Comparison of ENCODE assay signal across 19 mouse cellular contexts in genomic region chr9:111221580-111221979, GRCm38 (mm10). TPM values are rescaled to one million over a fixed set of nuclear protein-coding genes. Genes with fewer than 3 reads are reported as not detected.
DNase-seq lines count a peak whose midpoint lies in the region; ATAC-seq lines count a peak whose summit lies in the region.
"Had no signal": no experiment of that assay in that cellular context is flagged by ENCODE, and none has a peak within 500 bp of the region (broad histone marks: within the 10 kb centered on the region; RNA-seq: fewer than 3 reads in every experiment).

No protein-coding gene starts in this region.

- ATAC-seq in frontal cortex, adult (ENCODE audit: low TSS enrichment): peak; percentile 73; the same call in 1 of the 2 replicates
- peak; percentile 64 for ATAC-seq in granulocyte monocyte progenitor cell, adult 5-6 weeks (replicated peaks; ENCODE audit: poor library complexity, severe bottlenecking)
- peak; percentile 66 for ATAC-seq in megakaryocyte progenitor cell, adult 5-6 weeks (replicated peaks; ENCODE audit: poor library complexity)
- ATAC-seq: activated CD4-positive, CD25-positive, alpha-beta regulatory T cell, adult 4 months; CD4-positive, CD25-positive, alpha-beta regulatory T cell, adult 4 months; forebrain, embryonic 14.5 days; forebrain, embryonic 16.5 days; Patski had no signal

- no peak for DNase-seq in frontal cortex, adult 2 months (ENCODE audit: extremely low spot score in 1 of 2, low spot score in 1 of 2)
- no peak for DNase-seq in layer of hippocampus, postnatal 14 days (ENCODE audit: low spot score in 2 of 2)
- DNase-seq in right cerebral cortex, postnatal 10 days (ENCODE audit: low spot score in 2 of 2): no peak
- DNase-seq: adrenal gland, adult 8-10 months; adrenal gland, postnatal 14 days; adrenal gland, postnatal 36 days; cerebellum, adult 11-12 months; cerebellum, adult 2 months; cerebellum, adult 9-10 months; cerebellum, postnatal 10 days; cerebellum, postnatal 25 days had no signal

RNA-seq across cellular contexts. Expression of gene Mlh1, which starts 50.0 kb away (rescaled TPM):
- polyA plus RNA-seq in frontal cortex, adult 2 months (2012; rRNA removed): 32.6 and 37.4 TPM in 2 replicates
- total RNA-seq in granulocyte monocyte progenitor cell, adult 5-6 weeks (2014; fragmentation: Nextera tagmentation): 46.0 and 47.0 TPM in 2 replicates
- 46.9 and 61.6 TPM in 2 replicates for total RNA-seq in granulocyte monocyte progenitor cell, adult 5-6 weeks (2017)
- 51.8 and 51.9 TPM in 2 replicates for total RNA-seq in megakaryocyte progenitor cell, adult 5-6 weeks (2015)
- 46.6 and 58.4 TPM in 2 replicates for total RNA-seq in megakaryocyte progenitor cell, adult 5-6 weeks (2017)
- 10 to 100 TPM; 19.3 to 21.9 TPM for total RNA-seq in layer of hippocampus, postnatal 14 days (2021)

RNA-seq across cellular contexts. Expression of gene Epm2aip1, which starts 50.1 kb away (rescaled TPM):
- 41.9 and 47.2 TPM in 2 replicates for polyA plus RNA-seq in frontal cortex, adult 2 months (2012; rRNA removed)
- 21.9 and 25.8 TPM in 2 replicates for total RNA-seq in granulocyte monocyte progenitor cell, adult 5-6 weeks (2014; fragmentation: Nextera tagmentation)
- 15.9 and 18.7 TPM in 2 replicates for total RNA-seq in granulocyte monocyte progenitor cell, adult 5-6 weeks (2017)
- 19.1 and 23.8 TPM in 2 replicates for total RNA-seq in megakaryocyte progenitor cell, adult 5-6 weeks (2015)
- 12.4 and 17.8 TPM in 2 replicates for total RNA-seq in megakaryocyte progenitor cell, adult 5-6 weeks (2017)
- total RNA-seq in layer of hippocampus, postnatal 14 days (2021): 10 to 100 TPM; 78.4 to 80.7 TPM
